Mouse (Mus musculus): ENCODE results near the gene Cd59b. TPM values are rescaled to one million over a fixed set of nuclear protein-coding genes. Genes with fewer than 3 reads are reported as not detected.
"Not testable (repeated sequence)": the region's sequence is repeated elsewhere in the genome, so short reads cannot be mapped to it uniquely, and the experiment has no call there.

Cd59b gene
- polyA plus RNA-seq, 1 experiment from 2014 or later, result 1.2 TPM

GRCm38 (mm10) chr2:104078285-104078684 lies 8.6 kb downstream of the Cd59b start:
- not testable (repeated sequence) for H3K4me1 ChIP-seq; H3K9me3 ChIP-seq; H3K4me3 ChIP-seq; H3K27me3 ChIP-seq; H3K27ac ChIP-seq (replicated peaks); H3K4me2 ChIP-seq (replicated peaks); ATAC-seq (replicated peaks); H3K9ac ChIP-seq (replicated peaks); H3K36me3 ChIP-seq
- 74% methylated on average over 5 of the region's 5 CpGs for WGBS

DNA sequence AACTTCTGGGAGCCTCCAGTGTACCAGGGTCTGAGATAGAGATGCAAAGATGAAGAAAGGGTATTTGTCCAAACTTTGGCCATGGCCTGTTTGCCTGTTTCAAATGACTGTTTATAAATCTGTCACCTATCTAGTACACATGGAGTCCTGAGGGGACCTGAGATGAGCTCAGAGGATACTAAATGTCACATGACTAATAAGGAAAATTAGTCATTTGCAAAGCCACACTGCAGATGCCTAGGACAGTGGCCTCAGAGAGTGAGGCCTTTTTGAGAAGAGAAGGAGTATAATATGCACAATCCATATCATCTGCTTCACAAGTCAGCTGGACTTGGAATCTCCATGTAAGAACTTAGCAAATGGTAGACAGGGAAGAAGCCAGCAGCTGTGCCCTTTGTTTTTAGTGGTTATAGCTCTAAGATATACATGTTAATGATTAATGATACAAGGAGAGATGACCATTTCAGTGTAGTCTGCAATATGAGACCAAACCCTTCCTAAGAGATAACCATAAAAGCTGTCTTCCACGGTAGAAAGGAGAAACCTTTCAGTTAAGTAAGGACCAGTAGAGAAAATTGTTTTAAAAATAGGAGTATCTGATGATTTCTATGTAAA lies 11.9 kb downstream of the Cd59b start:
- not testable (repeated sequence) for H3K4me1 ChIP-seq; H3K9ac ChIP-seq (replicated peaks); H3K4me2 ChIP-seq (replicated peaks); H3K27ac ChIP-seq (replicated peaks); ATAC-seq (replicated peaks); H3K27me3 ChIP-seq; H3K36me3 ChIP-seq; H3K4me3 ChIP-seq; H3K9me3 ChIP-seq
- WGBS, result no CpG with 5 or more reads among the region's 1 CpGs

DNA sequence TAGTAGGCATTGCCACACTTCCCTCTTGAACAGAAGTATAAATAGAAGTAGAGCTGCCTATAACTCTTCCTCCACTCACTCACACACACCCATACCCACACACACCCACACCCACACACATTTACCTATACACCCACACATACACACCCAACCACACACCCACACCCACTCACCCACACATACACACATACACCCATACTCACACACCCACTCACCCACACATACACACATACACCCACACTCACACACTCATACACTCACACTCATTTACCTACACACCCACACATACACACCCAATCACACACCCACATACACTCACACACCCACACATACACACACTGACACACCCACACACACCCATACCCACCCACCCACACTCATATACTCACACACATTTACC lies 12.8 kb downstream of the Cd59b start:
- no peak for ATAC-seq (replicated peaks)
- Histone ChIP-seq H3K27ac (replicated peaks) (no peak overlapping the region), H3K27me3 (no peaks in the 10 kb centered on the region), H3K9me3 (no peaks in the 10 kb centered on the region), H3K4me1 (no peaks in the 10 kb centered on the region), H3K9ac (replicated peaks) (no peak overlapping the region), H3K4me2 (replicated peaks) (no peak overlapping the region), H3K36me3 (no peaks in the 10 kb centered on the region), H3K4me3 (no peak overlapping the region)

DNA sequence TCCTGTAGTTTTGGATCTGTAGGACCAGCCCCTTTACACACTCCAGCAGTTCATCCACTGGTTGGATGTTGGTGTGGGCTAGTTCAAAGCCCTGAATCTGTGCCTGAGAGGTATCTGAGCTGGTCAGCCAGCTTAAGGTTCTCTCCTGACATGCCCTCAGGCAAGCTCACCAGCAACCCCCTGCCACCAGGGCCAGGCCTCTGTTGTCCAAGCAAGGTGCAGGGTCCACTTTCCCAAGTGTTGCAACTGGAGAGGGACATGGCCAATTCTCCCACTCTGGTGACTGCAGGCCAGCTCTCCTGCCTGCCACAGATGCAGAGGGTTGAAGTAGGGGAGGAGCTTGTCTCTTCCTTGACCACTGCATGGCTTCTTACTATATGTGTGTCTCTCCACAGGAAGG lies 14.4 kb downstream of the Cd59b start:
- H3K4me2 ChIP-seq (replicated peaks); H3K4me1 ChIP-seq; H3K9ac ChIP-seq (replicated peaks); H3K36me3 ChIP-seq; H3K27ac ChIP-seq (replicated peaks); H3K9me3 ChIP-seq; ATAC-seq (replicated peaks); H3K27me3 ChIP-seq; H3K4me3 ChIP-seq: not testable (repeated sequence)

DNA sequence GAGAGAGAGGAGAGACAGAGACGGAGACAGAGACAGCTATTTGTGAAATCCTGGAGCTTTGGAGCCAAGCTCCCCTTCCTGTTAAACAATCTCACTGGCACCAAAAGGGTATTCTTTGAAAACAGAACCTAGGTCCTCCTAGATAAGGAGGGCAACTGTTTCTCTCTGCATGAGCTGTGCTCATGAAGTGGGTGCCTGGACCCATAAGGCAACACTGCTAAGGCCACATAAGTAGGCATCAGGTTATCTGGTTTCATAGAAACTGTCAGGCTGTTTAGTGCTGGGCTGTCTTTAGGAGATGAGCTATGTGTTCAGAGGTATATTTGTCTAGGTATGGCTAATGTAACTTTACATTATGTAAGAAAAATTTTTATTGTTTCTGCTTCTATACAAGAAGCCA lies 17.9 kb downstream of the Cd59b start:
- H3K4me2 ChIP-seq (replicated peaks); H3K36me3 ChIP-seq; H3K27me3 ChIP-seq; H3K9ac ChIP-seq (replicated peaks); H3K27ac ChIP-seq (replicated peaks); H3K4me1 ChIP-seq; H3K4me3 ChIP-seq; ATAC-seq (replicated peaks); H3K9me3 ChIP-seq: not testable (repeated sequence)
- 73% methylated on average over 1 of the region's 1 CpGs for WGBS

- Histone ChIP-seq H3K4me2 (replicated peaks) (no peak overlapping the region), H3K9ac (replicated peaks) (no peak overlapping the region), H3K9me3 (no peaks in the 10 kb centered on the region), H3K4me3 (no peak overlapping the region), H3K27ac (replicated peaks) (no peak overlapping the region), H3K4me1 (0 out of 2 replicates have a peak, but pooled peaks cover 6% of the 10 kb centered on the region), H3K27me3 (no peaks in the 10 kb centered on the region), H3K36me3 (no peaks in the 10 kb centered on the region)
- no peak for ATAC-seq (replicated peaks)
- WGBS, result 91% methylated on average over 2 of the region's 2 CpGs
Observed at GRCm38 (mm10) chr2:104093305-104093704, 23.7 kb downstream of the Cd59b start.

DNA sequence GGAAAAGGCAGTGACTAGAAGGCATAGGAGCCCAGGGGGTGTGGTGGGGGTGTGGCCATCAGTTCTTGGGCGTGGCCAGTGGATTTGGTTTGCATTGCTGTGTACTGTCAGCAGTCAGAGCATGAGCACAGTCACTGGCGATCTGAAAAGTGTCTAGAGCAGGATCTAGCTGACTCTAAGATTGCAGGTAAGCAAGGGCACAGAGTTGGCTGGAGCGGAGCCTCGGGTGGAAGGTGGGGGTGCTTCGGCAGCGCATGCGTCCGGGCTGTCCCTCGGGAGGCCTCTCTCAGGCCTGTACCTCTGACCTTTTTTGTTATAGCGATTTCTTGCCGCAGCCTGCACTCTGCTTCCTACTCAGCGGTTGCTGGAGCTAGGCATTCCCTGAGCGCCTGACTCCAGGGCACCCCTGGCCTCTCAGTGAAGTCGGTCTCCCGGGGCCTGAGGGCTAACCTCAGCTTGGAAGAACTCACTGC lies 26.1 kb downstream of the Cd59b start, which contains the start of gene Cd59a:
Cd59a (plus strand) TSS at position 61 of the 473 bp plus-strand sequence.
- no peak within 1 kb of the TSS for H3K27ac ChIP-seq (replicated peaks)
- H3K36me3 ChIP-seq, result no peaks in the 10 kb centered on the region
- peak within 1 kb of the TSS; percentile 11 for H3K9ac ChIP-seq (replicated peaks)
- H3K27me3 ChIP-seq, result no peaks in the 10 kb centered on the region
- H3K4me1 ChIP-seq, result 0 out of 2 replicates have a peak, but pooled peaks cover 6% of the 10 kb centered on the region
- H3K4me3 ChIP-seq, result peak within 1 kb of the TSS; percentile 33
- ATAC-seq (replicated peaks), result peak; percentile 84
- 4% methylated on average over 15 of the region's 15 CpGs for WGBS
- H3K9me3 ChIP-seq, result no peaks in the 10 kb centered on the region
- peak within 1 kb of the TSS; percentile 38 for H3K4me2 ChIP-seq (replicated peaks)

DNA sequence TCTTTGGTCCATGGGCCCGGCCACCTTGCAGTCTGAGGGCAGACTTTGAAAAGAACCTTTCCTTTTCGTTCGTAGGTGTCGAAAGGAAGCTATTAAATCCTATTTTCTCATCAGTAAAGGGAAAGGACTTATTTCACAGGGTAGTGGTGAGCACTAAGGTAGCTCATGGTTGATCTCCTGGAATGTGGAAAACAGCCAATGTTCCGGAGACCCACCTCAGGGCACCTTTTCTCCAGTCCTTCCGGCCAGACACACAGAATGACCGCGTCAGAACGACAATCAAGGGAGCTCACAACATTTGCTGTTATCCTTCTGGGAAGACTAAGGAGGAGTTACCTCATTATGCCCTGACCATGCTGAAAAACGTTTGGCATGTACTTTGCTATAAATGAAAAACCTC lies 26.6 kb downstream of the Cd59b start:
- H3K9me3 ChIP-seq, result no peaks in the 10 kb centered on the region
- no peak overlapping the region for H3K27ac ChIP-seq (replicated peaks)
- H3K27me3 ChIP-seq, result no peaks in the 10 kb centered on the region
- peak overlapping the region; percentile 11; the same call in 1 of the 2 replicates for H3K9ac ChIP-seq (replicated peaks)
- 39% methylated on average over 10 of the region's 10 CpGs for WGBS
- no peak for ATAC-seq (replicated peaks)
- H3K4me1 ChIP-seq, result 0 out of 2 replicates have a peak, but pooled peaks cover 6% of the 10 kb centered on the region
- peak overlapping the region; percentile 38 for H3K4me2 ChIP-seq (replicated peaks)
- no peaks in the 10 kb centered on the region for H3K36me3 ChIP-seq
- H3K4me3 ChIP-seq, result peak overlapping the region; percentile 33

DNA sequence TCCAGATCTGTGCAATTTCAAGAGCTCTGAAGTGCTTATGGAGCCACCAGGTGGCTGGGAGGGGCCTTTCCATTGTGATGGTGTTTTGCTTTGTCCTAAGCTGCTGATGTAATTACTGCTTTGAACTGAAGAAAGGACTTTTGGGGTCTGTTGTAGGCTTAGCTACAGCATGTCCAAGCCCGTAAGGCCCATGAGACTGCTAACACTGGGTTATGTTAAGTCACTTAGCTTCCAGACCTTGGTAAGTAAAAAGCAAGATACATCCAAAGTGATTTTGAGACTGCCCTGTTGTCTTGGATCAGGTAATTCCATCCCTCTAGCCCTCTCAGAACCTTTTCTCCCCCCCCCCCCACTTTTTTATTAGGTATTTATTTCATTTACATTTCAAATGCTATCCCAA lies 27.1 kb downstream of the Cd59b start:
- 48% methylated on average over 1 of the region's 1 CpGs for WGBS

DNA sequence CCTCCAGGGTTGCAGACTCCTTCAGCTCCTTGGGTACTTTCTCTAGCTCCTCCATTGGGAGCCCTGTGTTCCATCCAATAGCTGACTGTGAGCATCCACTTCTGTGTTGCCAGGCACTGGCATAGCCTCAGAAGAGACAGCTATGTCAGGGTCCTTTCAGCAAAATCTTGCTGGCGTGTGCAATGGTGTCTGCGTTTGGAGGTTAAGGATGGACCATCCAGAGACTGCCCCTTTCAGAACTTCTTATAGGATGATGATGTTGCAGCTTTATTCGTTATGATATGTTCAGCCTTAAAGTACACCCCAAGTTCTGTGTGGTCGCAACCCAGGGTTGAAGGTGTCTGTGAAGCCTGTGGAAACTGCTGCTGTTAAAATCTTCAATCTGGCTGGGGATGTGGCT lies 27.7 kb downstream of the Cd59b start:
- H3K27me3 ChIP-seq; H3K27ac ChIP-seq (replicated peaks); H3K36me3 ChIP-seq; H3K9me3 ChIP-seq; ATAC-seq (replicated peaks); H3K4me1 ChIP-seq; H3K4me3 ChIP-seq; H3K4me2 ChIP-seq (replicated peaks); H3K9ac ChIP-seq (replicated peaks): not testable (repeated sequence)
- 96% methylated on average over 4 of the region's 4 CpGs for WGBS

More for the DNA sequence above, 27.1 kb downstream of the Cd59b start:
- H3K4me1 ChIP-seq; H3K27ac ChIP-seq (replicated peaks); H3K9ac ChIP-seq (replicated peaks); H3K36me3 ChIP-seq; ATAC-seq (replicated peaks); H3K9me3 ChIP-seq; H3K27me3 ChIP-seq; H3K4me3 ChIP-seq; H3K4me2 ChIP-seq (replicated peaks): not testable (repeated sequence)

DNA sequence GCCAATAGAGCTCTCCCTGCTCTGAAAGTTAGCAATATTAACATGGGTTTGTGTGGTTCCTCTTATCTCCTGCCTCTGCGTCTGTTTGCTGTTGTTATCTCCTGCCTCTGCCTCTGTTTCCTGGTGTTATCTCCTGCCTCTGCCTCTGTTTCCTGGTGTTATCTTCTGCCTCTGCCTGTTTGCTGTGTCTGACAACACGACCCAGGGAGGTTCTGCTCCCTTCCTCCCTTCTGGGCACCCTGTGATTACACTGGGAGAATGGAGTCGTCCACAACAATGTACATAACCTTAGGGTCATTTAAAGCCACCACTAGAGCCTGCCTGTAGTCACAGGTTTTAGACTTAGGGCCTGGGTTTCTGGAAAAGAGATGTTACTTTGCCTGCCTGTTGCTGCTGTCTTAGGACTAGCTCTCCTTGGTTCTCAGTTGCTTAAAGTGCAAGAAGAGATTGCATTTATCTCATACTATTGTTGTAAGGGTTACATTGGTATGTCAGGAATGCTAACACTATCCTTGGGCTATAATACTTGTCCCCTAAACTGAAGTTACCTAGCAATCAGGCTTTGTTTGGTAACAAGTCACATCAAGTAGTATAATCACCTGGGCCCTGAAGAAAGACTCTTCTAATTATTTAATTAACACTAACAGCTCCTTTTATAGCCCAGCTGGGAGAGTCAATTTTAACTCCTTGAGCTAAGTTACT lies 29.0 kb downstream of the Cd59b start:
- Histone ChIP-seq H3K27me3 (no peaks in the 10 kb centered on the region), H3K36me3 (no peaks in the 10 kb centered on the region), H3K9me3 (no peaks in the 10 kb centered on the region), H3K27ac (replicated peaks) (no peak overlapping the region), H3K4me2 (replicated peaks) (no peak overlapping the region), H3K4me3 (no peak overlapping the region), H3K9ac (replicated peaks) (no peak overlapping the region), H3K4me1 (0 out of 2 replicates have a peak, but pooled peaks cover 6% of the 10 kb centered on the region)
- no peak for ATAC-seq (replicated peaks)
- 40% methylated on average over 3 of the region's 3 CpGs for WGBS

DNA sequence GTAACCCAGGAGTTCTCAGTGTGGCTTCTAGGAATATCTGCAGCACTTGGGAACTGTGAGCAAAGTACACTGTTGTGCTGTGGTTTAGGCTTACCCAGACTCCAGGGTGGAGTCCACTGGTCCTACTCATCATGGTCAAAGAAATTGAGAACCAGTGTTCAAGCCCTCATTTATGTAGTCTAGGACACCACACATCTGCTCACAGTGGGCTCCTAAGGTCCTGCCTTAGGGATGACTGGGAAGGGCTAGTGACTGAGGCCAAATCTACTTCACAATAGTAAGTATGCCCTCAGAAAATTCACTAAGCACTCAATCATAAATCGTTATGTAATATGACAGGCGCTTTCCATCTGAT lies 29.6 kb downstream of the Cd59b start:
- Histone ChIP-seq H3K9ac (replicated peaks) (no peak overlapping the region), H3K36me3 (no peaks in the 10 kb centered on the region), H3K27ac (replicated peaks) (no peak overlapping the region), H3K27me3 (no peaks in the 10 kb centered on the region), H3K4me2 (replicated peaks) (no peak overlapping the region), H3K9me3 (no peaks in the 10 kb centered on the region), H3K4me3 (no peak overlapping the region), H3K4me1 (0 out of 2 replicates have a peak, but pooled peaks cover 6% of the 10 kb centered on the region)
- no peak for ATAC-seq (replicated peaks)
- 96% methylated on average over 2 of the region's 2 CpGs for WGBS

DNA sequence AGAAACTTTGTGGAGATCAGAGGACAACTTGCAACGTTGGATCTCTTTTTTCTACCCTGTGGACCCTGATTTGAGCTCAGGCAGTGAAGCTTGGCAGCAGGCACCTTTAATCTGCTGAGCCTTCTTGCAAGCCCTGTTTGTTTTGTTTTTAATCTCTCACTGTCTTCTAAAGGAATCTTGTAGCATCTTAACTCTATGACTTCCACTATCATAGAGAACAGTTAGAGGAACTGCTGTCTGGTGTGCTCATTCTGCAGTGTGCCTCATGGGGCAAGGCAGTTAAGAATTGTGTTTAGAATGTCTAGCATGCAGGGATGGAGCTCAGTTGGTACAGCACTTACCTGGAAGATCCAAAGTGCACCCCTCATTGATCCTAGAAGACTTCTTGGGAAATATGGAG lies 30.3 kb downstream of the Cd59b start:
- Histone ChIP-seq H3K4me3 (no peak overlapping the region), H3K9me3 (no peaks in the 10 kb centered on the region), H3K4me2 (replicated peaks) (no peak overlapping the region), H3K9ac (replicated peaks) (no peak overlapping the region), H3K27ac (replicated peaks) (no peak overlapping the region), H3K27me3 (no peaks in the 10 kb centered on the region), H3K4me1 (0 out of 2 replicates have a peak, but pooled peaks cover 6% of the 10 kb centered on the region), H3K36me3 (no peaks in the 10 kb centered on the region)
- no peak for ATAC-seq (replicated peaks)
- WGBS, result 29% methylated on average over 1 of the region's 1 CpGs
